Mouse (Mus musculus): Measurements from ENCODE around the gene Sphk1. TPM values are rescaled to one million over a fixed set of nuclear protein-coding genes. Genes with fewer than 3 reads are reported as not detected.

The Sphk1 gene
- total and polyA plus RNA-seq, 3 experiments: 53.5 to 127 TPM; not detected in 1

DNA sequence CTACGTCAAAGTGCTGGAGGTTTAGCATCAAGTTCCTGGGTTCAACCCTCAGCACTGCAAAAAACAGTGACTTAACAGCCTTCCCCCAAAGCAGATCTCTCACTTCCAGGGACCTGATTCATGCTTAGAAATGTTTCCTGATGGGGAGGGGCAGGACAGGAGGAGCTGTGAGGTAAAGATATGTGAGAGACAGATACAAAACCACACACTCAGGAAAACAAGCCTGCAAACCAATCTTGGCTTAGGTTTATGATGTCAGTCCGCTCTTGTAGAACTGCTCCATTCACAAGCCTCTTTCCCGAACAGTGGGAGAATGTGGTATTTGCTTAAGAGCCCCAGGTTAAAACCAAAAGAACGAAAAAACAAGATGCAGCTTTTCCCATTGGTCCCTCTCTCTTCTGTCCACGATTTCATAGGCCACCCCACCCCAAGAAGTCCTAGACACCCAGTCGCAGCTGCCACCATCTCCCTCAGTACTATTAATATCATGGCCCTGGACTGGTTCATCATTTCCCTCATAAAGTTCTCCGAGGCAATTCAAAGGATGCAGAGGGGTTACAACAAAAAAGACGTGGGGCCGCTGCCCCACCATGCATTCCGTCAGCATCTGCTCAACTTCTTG is 49.4 kb downstream of the Sphk1 start (continued):
- TF ChIP-seq POLR2AphosphoS2 (IDR thresholded peaks at IDR 0.05; ENCODE audit: low read length) (no peak), TCF12 (IDR thresholded peaks at IDR 0.05; ENCODE audit: low read depth, low read length) (peak; percentile 88), ZC3H11A (IDR thresholded peaks at IDR 0.05; ENCODE audit: low read depth, low read length) (no peak)

DNA sequence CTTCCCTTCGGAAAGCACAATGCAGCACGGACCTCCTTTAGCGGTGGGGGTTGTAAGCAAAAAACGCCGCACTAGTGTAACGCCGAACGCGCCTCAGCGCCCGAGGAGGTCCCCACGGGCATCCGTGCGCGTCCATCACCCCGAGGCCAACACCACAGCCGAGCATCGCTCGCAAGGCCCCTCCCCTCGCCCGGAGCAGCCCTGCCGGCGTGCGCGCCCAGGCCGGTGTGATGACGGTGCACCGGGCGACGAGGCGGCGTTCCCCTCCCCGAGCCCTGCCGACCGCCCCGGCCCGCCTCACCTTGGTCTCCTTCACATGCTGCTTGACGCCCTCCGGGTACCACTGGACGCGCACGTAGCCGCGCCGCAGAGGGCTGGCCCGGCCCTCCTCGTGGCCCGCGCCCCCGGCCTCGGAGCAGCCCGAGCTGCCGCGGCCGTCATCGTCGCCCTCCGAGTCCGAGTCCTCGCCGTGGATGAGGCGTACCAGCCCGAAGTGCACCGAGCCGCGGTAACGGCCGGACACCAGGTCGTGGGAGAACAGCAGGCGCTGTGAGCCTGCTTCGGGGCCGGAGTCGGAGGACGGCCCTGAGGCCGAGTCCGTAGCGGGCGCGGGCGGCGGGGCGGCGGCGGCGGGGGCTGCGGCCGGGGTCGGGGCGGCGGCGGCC is 50.1 kb downstream of the Sphk1 start:
- Histone ChIP-seq H3K79me2 (ENCODE audit: control insufficient read depth, insufficient read depth, low read length, poor library complexity) (peaks cover 37% of the 10 kb centered on the region), H3K9ac (ENCODE audit: control insufficient read depth, low read depth, low read length, poor library complexity, severe bottlenecking) (peak overlapping the region; percentile 71), H3K27me3 (ENCODE audit: control insufficient read depth in 1 of 2, insufficient read depth in 2 of 2, low read length in 2 of 2) (no peaks in the 10 kb centered on the region), H3K4me3 (ENCODE audit: control insufficient read depth in 1 of 2, insufficient read depth in 1 of 2, low read depth in 2 of 2, low read length in 2 of 2) (peak overlapping the region; percentile 66 to 81), H3K27ac (ENCODE audit: control insufficient read depth, low read depth, low read length) (peak overlapping the region; percentile 18; the same call in 1 of the 2 replicates), H3K9me3 (replicated peaks; ENCODE audit: insufficient read depth, low read length) (no peaks in the 10 kb centered on the region), H3K4me1 (ENCODE audit: control insufficient read depth in 1 of 2, insufficient read depth in 2 of 2, low read length in 2 of 2) (peaks cover 0 to 20% of the 10 kb centered on the region in 2 experiments; a peak in 2 of 4 replicates), H3K36me3 (ENCODE audit: control insufficient read depth in 1 of 2, insufficient read depth in 2 of 2, low read length in 2 of 2) (peaks cover 0 to 5% of the 10 kb centered on the region in 2 experiments; a peak in 2 of 4 replicates)
- peak; percentile 72 for DNase-seq (ENCODE audit: low read depth, low spot score)
- TF ChIP-seq TCF12 (IDR thresholded peaks at IDR 0.05; ENCODE audit: low read depth, low read length) (no peak), ELF1 (IDR thresholded peaks at IDR 0.05; ENCODE audit: low read depth, low read length) (no peak), SIN3A (IDR thresholded peaks at IDR 0.05; ENCODE audit: low read length) (peak; percentile 43), GATA1 (IDR thresholded peaks at IDR 0.05; ENCODE audit: low read depth, low read length) (no peak), MYB (IDR thresholded peaks at IDR 0.05; ENCODE audit: low read depth, low read length) (no peak), MXI1 (IDR thresholded peaks at IDR 0.05; ENCODE audit: low read depth, low read length) (peak; percentile 45), UBTF (IDR thresholded peaks at IDR 0.05; ENCODE audit: borderline replicate concordance, insufficient read depth, low read depth, low read length) (0 out of 2 replicates have a peak, but pooled peaks have one; percentile 91), BHLHE40 (IDR thresholded peaks at IDR 0.05; ENCODE audit: borderline replicate concordance, low read depth, low read length) (no peak), CHD2 (IDR thresholded peaks at IDR 0.05; ENCODE audit: low read length) (no peak), ZMIZ1 (IDR thresholded peaks at IDR 0.05; ENCODE audit: low read depth, low read length) (0 out of 2 replicates have a peak, but pooled peaks have one; percentile 35), USF2 (IDR thresholded peaks at IDR 0.05; ENCODE audit: borderline replicate concordance in 1 of 2, insufficient read depth in 1 of 2, low read depth in 1 of 2, low read length in 2 of 2) (no peak), USF1 (IDR thresholded peaks at IDR 0.05; ENCODE audit: low read depth, low read length) (no peak), HCFC1 (IDR thresholded peaks at IDR 0.05; ENCODE audit: low read depth, low read length) (0 out of 2 replicates have a peak, but pooled peaks have one; percentile 10), ZNF384 (IDR thresholded peaks at IDR 0.05; ENCODE audit: low read depth, low read length) (no peak), NELFE (IDR thresholded peaks at IDR 0.05; ENCODE audit: low read depth, low read length) (peak; percentile 5; the same call in 1 of the 2 replicates), RCOR1 (IDR thresholded peaks at IDR 0.05; ENCODE audit: low read depth, low read length) (no peak), MAZ (IDR thresholded peaks at IDR 0.05; ENCODE audit: low read depth, low read length) (0 out of 2 replicates have a peak, but pooled peaks have one; percentile 42)
